Mouse (Mus musculus): ENCODE measurements around the gene Gm10666. TPM values are rescaled to one million over a fixed set of nuclear protein-coding genes. Genes with fewer than 3 reads are reported as not detected.
"Not testable (repeated sequence)": the region's sequence is repeated elsewhere in the genome, so short reads cannot be mapped to it uniquely, and the experiment has no call there.

The Gm10666 gene
- polyA plus RNA-seq (2015; fragmentation: Nextera tagmentation; extraction: Ambion mirVana): not detected in 2 replicates

- H3K4me3 ChIP-seq (replicated peaks); H3K27me3 ChIP-seq (replicated peaks); H3K36me3 ChIP-seq; H3K4me1 ChIP-seq (replicated peaks); ATAC-seq; H3K9me3 ChIP-seq; H3K27ac ChIP-seq; H3K9ac ChIP-seq; H3K4me2 ChIP-seq (replicated peaks): not testable (repeated sequence)
- whole genome bisulfite sequencing: no CpG with 5 or more reads among the region's 5 CpGs
These were observed at the start of gene Gm10666 for GRCm38 (mm10) chr7:22134641-22135040. Gm10666 (minus strand) TSS chr7:22134741.

DNA sequence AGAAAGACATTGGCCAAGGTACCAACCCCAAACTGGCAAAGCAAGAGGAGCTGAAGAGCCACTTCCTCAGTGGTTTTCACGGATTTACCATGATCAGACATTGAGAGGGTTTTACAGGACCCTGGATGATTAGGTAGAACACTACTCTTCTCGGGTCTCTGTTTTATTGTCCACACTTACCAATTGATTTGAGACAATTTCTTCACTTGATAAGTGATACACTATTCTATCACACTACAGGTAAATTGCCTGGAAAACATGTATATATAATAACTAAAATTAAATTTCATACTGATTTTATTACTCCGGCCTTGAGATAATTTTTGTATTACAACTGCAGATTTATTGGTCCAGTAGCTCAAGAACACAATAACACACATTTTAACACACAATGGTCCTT, 29.4 kb upstream of the Gm10666 start, which contains the start of gene Vmn1r142:
Gene Vmn1r142, minus strand, starts transcription at position 101 of the 400 bp plus-strand sequence.
- no CpG with 5 or more reads among the region's 3 CpGs for WGBS
- not testable (repeated sequence) for H3K4me2 ChIP-seq (replicated peaks); ATAC-seq; H3K9me3 ChIP-seq; H3K36me3 ChIP-seq; H3K9ac ChIP-seq; H3K4me3 ChIP-seq (replicated peaks); H3K27ac ChIP-seq; H3K4me1 ChIP-seq (replicated peaks); H3K27me3 ChIP-seq (replicated peaks)

GRCm38 (mm10) chr7:22118145-22118544, 16.4 kb downstream of the Gm10666 start, which contains the start of gene Gm16451:
Gm16451 (minus strand) TSS chr7:22118245.
- H3K27me3 ChIP-seq (replicated peaks); H3K36me3 ChIP-seq; ATAC-seq; H3K4me3 ChIP-seq (replicated peaks); H3K9me3 ChIP-seq; H3K27ac ChIP-seq; H3K4me2 ChIP-seq (replicated peaks); H3K9ac ChIP-seq; H3K4me1 ChIP-seq (replicated peaks): not testable (repeated sequence)
- no CpG with 5 or more reads among the region's 2 CpGs for WGBS

Other genes with a start within 250 kb of the Gm10666 start
- not detected in 2 replicates for gene Gm5891, start 213.4 kb downstream of the Gm10666 start, polyA plus RNA-seq (2015; fragmentation: Nextera tagmentation; extraction: Ambion mirVana)
- not detected in 2 replicates for gene Vmn1r137, start 140.2 kb downstream of the Gm10666 start, polyA plus RNA-seq (2015; fragmentation: Nextera tagmentation; extraction: Ambion mirVana)
- not detected in 2 replicates for gene Vmn1r138, start 105.8 kb downstream of the Gm10666 start, polyA plus RNA-seq (2015; fragmentation: Nextera tagmentation; extraction: Ambion mirVana)
- gene Gm6176, start 78.4 kb downstream of the Gm10666 start, polyA plus RNA-seq (2015; fragmentation: Nextera tagmentation; extraction: Ambion mirVana): not detected in 2 replicates
- gene Vmn1r139, start 65.7 kb downstream of the Gm10666 start, polyA plus RNA-seq (2015; fragmentation: Nextera tagmentation; extraction: Ambion mirVana): not detected in 2 replicates
- not detected in 2 replicates for gene Gm16451, start 16.5 kb downstream of the Gm10666 start, polyA plus RNA-seq (2015; fragmentation: Nextera tagmentation; extraction: Ambion mirVana)
- not detected in 2 replicates for gene Vmn1r142, start 29.3 kb upstream of the Gm10666 start, polyA plus RNA-seq (2015; fragmentation: Nextera tagmentation; extraction: Ambion mirVana)
- not detected in 2 replicates for gene Vmn1r143, start 54.6 kb upstream of the Gm10666 start, polyA plus RNA-seq (2015; fragmentation: Nextera tagmentation; extraction: Ambion mirVana)
- gene Gm8653, start 66.5 kb upstream of the Gm10666 start, polyA plus RNA-seq (2015; fragmentation: Nextera tagmentation; extraction: Ambion mirVana): not detected in 2 replicates
- not detected in 2 replicates for gene Gm8453, start 94.7 kb upstream of the Gm10666 start, polyA plus RNA-seq (2015; fragmentation: Nextera tagmentation; extraction: Ambion mirVana)
- not detected in 2 replicates for gene Gm4187, start 195.0 kb upstream of the Gm10666 start, polyA plus RNA-seq (2015; fragmentation: Nextera tagmentation; extraction: Ambion mirVana)
- gene Gm8660, start 236.3 kb upstream of the Gm10666 start, polyA plus RNA-seq (2015; fragmentation: Nextera tagmentation; extraction: Ambion mirVana): not detected in 2 replicates

Data from intestine, embryonic 15.5 days (tissue).